Mouse (Mus musculus) ES-Bruce4 (cell line): ENCODE results near the gene Mettl7a3.

Experiments
- CTCF ChIP-seq: IDR thresholded peaks from one replicate; pipeline ENCODE4 v1.8.1; 2011; ENCODE audit warnings: low read depth, low read length
- EP300 ChIP-seq: IDR thresholded peaks from 2 replicates; pipeline ENCODE4 v1.6.1; 2011; ENCODE audit warnings: low read depth, low read length; ENCODE audit not compliant: insufficient read depth
- POLR2A ChIP-seq: IDR thresholded peaks from one replicate; pipeline ENCODE4 v1.8.1; 2011; ENCODE audit warnings: low read length; ENCODE audit not compliant: insufficient read depth

- no peak for TF ChIP-seq POLR2A
- no peak for TF ChIP-seq CTCF
- TF ChIP-seq EP300 = no peak
Observed at GRCm38 (mm10) chr15:100334629-100335028, at the start of gene Mettl7a3.
